Mouse (Mus musculus) neural tube, embryonic 11.5 days (tissue): ENCODE data around the gene Dennd1a. TPM values are rescaled to one million over a fixed set of nuclear protein-coding genes. Genes with fewer than 3 reads are reported as not detected.

Experiments used
- ATAC-seq: fragments of 200-750 bp; cut with Nextera tagmentation; 2 replicates; pipeline ENCODE4 v1.8.0; 2017; ENCODE audit warnings: moderate number of reproducible peaks, mild to moderate bottlenecking, moderate TSS enrichment, moderate library complexity; ENCODE audit not compliant: insufficient read depth, low FRiP score, low TSS enrichment
- DNase-seq: peaks from one replicate; pipeline ENCODE4 v3.0.0-alpha.2; 2015; ENCODE audit warnings: low spot score
- H3K27ac ChIP-seq: fragments of 300-500 bp; sonication (generic); 2 replicates; pipeline ENCODE4 v1.5.1; 2014; ENCODE audit warnings: low read depth, mild to moderate bottlenecking, low read length
- H3K27me3 ChIP-seq: fragments of 300-500 bp; sonication (generic); 2 replicates; pipeline ENCODE4 v1.6.1; 2014; ENCODE audit warnings: mild to moderate bottlenecking, low read length, mixed read lengths; ENCODE audit not compliant: control insufficient read depth, insufficient read depth
- H3K36me3 ChIP-seq: fragments of 300-500 bp; sonication (generic); 2 replicates; pipeline ENCODE4 v1.6.1; 2014; ENCODE audit warnings: mild to moderate bottlenecking, low read length, moderate library complexity, mixed read lengths; ENCODE audit not compliant: control insufficient read depth, insufficient read depth
- H3K4me1 ChIP-seq: fragments of 300-500 bp; sonication (generic); 2 replicates; pipeline ENCODE4 v1.6.1; 2014; ENCODE audit warnings: low read length, mixed read lengths; ENCODE audit not compliant: control insufficient read depth, insufficient read depth
- H3K4me2 ChIP-seq: fragments of 300-500 bp; sonication (generic); 2 replicates; pipeline ENCODE4 v1.6.1; 2014; ENCODE audit warnings: low read depth, mild to moderate bottlenecking, moderate library complexity
- H3K4me3 ChIP-seq: fragments of 300-500 bp; sonication (generic); 2 replicates; pipeline ENCODE4 v1.5.1; 2014; ENCODE audit warnings: low read depth, low read length
- H3K9ac ChIP-seq: fragments of 300-500 bp; sonication (generic); 2 replicates; pipeline ENCODE4 v1.6.1; 2014; ENCODE audit warnings: mild to moderate bottlenecking, low read length
- H3K9me3 ChIP-seq: fragments of 300-500 bp; sonication (generic); 2 replicates; pipeline ENCODE4 v1.6.1; 2016; ENCODE audit warnings: low read length; ENCODE audit not compliant: control insufficient read depth
- WGBS: fragments of 180-500 bp; shearing (Covaris S2); extraction: QIAGEN DNeasy Blood & Tissue Kit; methylation state at CpG from one replicate; pipeline ENCODE4 v1.1.7; 2014; 5-methylcytosine and 5-hydroxymethylcytosine counted together
- polyA plus RNA-seq: library from polyadenylated mRNA; unstranded; fragments of >200 nt; fragmentation: Nextera tagmentation; extraction: Ambion mirVana; gene quantifications from 2 replicates; pipeline ENCODE4 v1.2.1, GENCODE M21; 2014

Gene Dennd1a
- polyA plus RNA-seq, 1 experiment from 2014 or later: 7.3 TPM

GRCm38 (mm10) chr2:37811682-37812081 lies 475.5 kb downstream of the Dennd1a start:
- no peak for DNase-seq

GRCm38 (mm10) chr2:37802610-37803212 lies 484.5 kb downstream of the Dennd1a start:
- H3K27me3 ChIP-seq: no peaks in the 10 kb centered on the region
- H3K27ac ChIP-seq: no peak overlapping the region
- H3K9ac ChIP-seq: no peak overlapping the region
- H3K36me3 ChIP-seq: no peaks in the 10 kb centered on the region
- H3K9me3 ChIP-seq: no peaks in the 10 kb centered on the region
- DNase-seq (peak; percentile 80), ATAC-seq (peak; percentile 80)
- H3K4me1 ChIP-seq: no peaks in the 10 kb centered on the region
- 44% methylated on average over 4 of the region's 4 CpGs for WGBS
- H3K4me2 ChIP-seq: no peak overlapping the region
- no peak overlapping the region for H3K4me3 ChIP-seq

More at GRCm38 (mm10) chr2:37811682-37812081, 475.5 kb downstream of the Dennd1a start:
- Histone ChIP-seq H3K27ac (no peak overlapping the region), H3K4me2 (no peak overlapping the region), H3K36me3 (no peaks in the 10 kb centered on the region), H3K9me3 (no peaks in the 10 kb centered on the region), H3K9ac (no peak overlapping the region), H3K4me1 (no peaks in the 10 kb centered on the region), H3K4me3 (no peak overlapping the region), H3K27me3 (no peaks in the 10 kb centered on the region)
- no peak for ATAC-seq
- WGBS: 86% methylated on average over 2 of the region's 2 CpGs

GRCm38 (mm10) chr2:37801687-37802086 lies 485.5 kb downstream of the Dennd1a start:
- 85% methylated on average over 4 of the region's 4 CpGs for WGBS
- H3K27me3 ChIP-seq: no peaks in the 10 kb centered on the region
- no peak for ATAC-seq
- H3K9ac ChIP-seq: no peak overlapping the region
- no peak for DNase-seq
- no peaks in the 10 kb centered on the region for H3K4me1 ChIP-seq
- no peaks in the 10 kb centered on the region for H3K36me3 ChIP-seq
- H3K9me3 ChIP-seq: no peaks in the 10 kb centered on the region
- H3K27ac ChIP-seq: no peak overlapping the region
- H3K4me2 ChIP-seq: no peak overlapping the region
- H3K4me3 ChIP-seq: no peak overlapping the region

GRCm38 (mm10) chr2:37799137-37799536 lies 488.1 kb downstream of the Dennd1a start:
- H3K4me1 ChIP-seq: no peaks in the 10 kb centered on the region
- 57% methylated on average over 6 of the region's 6 CpGs for WGBS
- H3K4me2 ChIP-seq: no peak overlapping the region
- ATAC-seq (no peak), DNase-seq (no peak)
- no peaks in the 10 kb centered on the region for H3K27me3 ChIP-seq
- H3K9ac ChIP-seq: no peak overlapping the region
- H3K4me3 ChIP-seq: no peak overlapping the region
- no peaks in the 10 kb centered on the region for H3K9me3 ChIP-seq
- peaks cover 2% of the 10 kb centered on the region; the same call in 1 of the 2 replicates for H3K36me3 ChIP-seq
- H3K27ac ChIP-seq: no peak overlapping the region

- WGBS: 91% methylated on average over 4 of the region's 4 CpGs
- Histone ChIP-seq H3K4me1 (no peaks in the 10 kb centered on the region), H3K4me3 (no peak overlapping the region), H3K36me3 (peaks cover 7% of the 10 kb centered on the region; the same call in 1 of the 2 replicates), H3K9me3 (no peaks in the 10 kb centered on the region), H3K27me3 (peaks cover 11% of the 10 kb centered on the region), H3K4me2 (no peak overlapping the region), H3K9ac (no peak overlapping the region), H3K27ac (no peak overlapping the region)
- no peak for ATAC-seq
- DNase-seq: no peak
These were observed 490.1 kb downstream of the Dennd1a start for GRCm38 (mm10) chr2:37797046-37797445.

- H3K27ac ChIP-seq: no peak overlapping the region
- H3K4me2 ChIP-seq: no peak overlapping the region
- no peak for ATAC-seq
- no peak for DNase-seq
- peaks cover 11% of the 10 kb centered on the region for H3K27me3 ChIP-seq
- no peak overlapping the region for H3K9ac ChIP-seq
- no peak overlapping the region for H3K4me3 ChIP-seq
- WGBS: 9% methylated on average over 1 of the region's 1 CpGs
- no peaks in the 10 kb centered on the region for H3K4me1 ChIP-seq
- no peaks in the 10 kb centered on the region for H3K9me3 ChIP-seq
- peaks cover 7% of the 10 kb centered on the region; the same call in 1 of the 2 replicates for H3K36me3 ChIP-seq
These were observed 491.2 kb downstream of the Dennd1a start for GRCm38 (mm10) chr2:37796021-37796420.

GRCm38 (mm10) chr2:37791340-37791739 lies 495.9 kb downstream of the Dennd1a start:
- 0 out of 2 replicates have a peak, but pooled peaks cover 1% of the 10 kb centered on the region for H3K4me1 ChIP-seq
- H3K27me3 ChIP-seq: peaks cover 11% of the 10 kb centered on the region
- no peak for ATAC-seq
- H3K4me2 ChIP-seq: no peak overlapping the region
- no peak overlapping the region for H3K9ac ChIP-seq
- no peak overlapping the region for H3K27ac ChIP-seq
- no peaks in the 10 kb centered on the region for H3K9me3 ChIP-seq
- peaks cover 9% of the 10 kb centered on the region; the same call in 1 of the 2 replicates for H3K36me3 ChIP-seq
- DNase-seq: no peak
- H3K4me3 ChIP-seq: no peak overlapping the region
- WGBS: 86% methylated on average over 4 of the region's 4 CpGs

- Histone ChIP-seq H3K4me2 (no peak overlapping the region), H3K4me1 (0 out of 2 replicates have a peak, but pooled peaks cover 3% of the 10 kb centered on the region), H3K27me3 (peaks cover 11% of the 10 kb centered on the region), H3K9ac (no peak overlapping the region), H3K9me3 (no peaks in the 10 kb centered on the region), H3K36me3 (peaks cover 6% of the 10 kb centered on the region; the same call in 1 of the 2 replicates), H3K4me3 (no peak overlapping the region), H3K27ac (no peak overlapping the region)
- WGBS: 95% methylated on average over 14 of the region's 14 CpGs
- ATAC-seq (no peak), DNase-seq (no peak)
These were observed 496.5 kb downstream of the Dennd1a start for GRCm38 (mm10) chr2:37790738-37791137.

- 93% methylated on average over 10 of the region's 10 CpGs for WGBS
- Histone ChIP-seq H3K4me2 (no peak overlapping the region), H3K9me3 (no peaks in the 10 kb centered on the region), H3K36me3 (peaks cover 6% of the 10 kb centered on the region; the same call in 1 of the 2 replicates), H3K9ac (no peak overlapping the region), H3K27ac (no peak overlapping the region), H3K4me3 (no peak overlapping the region), H3K4me1 (0 out of 2 replicates have a peak, but pooled peaks cover 3% of the 10 kb centered on the region), H3K27me3 (peaks cover 11% of the 10 kb centered on the region)
- no peak for DNase-seq
- no peak for ATAC-seq
These were observed 497.2 kb downstream of the Dennd1a start for GRCm38 (mm10) chr2:37789995-37790394.
